Mouse (Mus musculus): ENCODE data around the gene Gm2832. TPM values are rescaled to one million over a fixed set of nuclear protein-coding genes. Genes with fewer than 3 reads are reported as not detected.
A peak's percentile ranks its signal among the peaks of the same experiment; 100 is the strongest.
"Not testable (repeated sequence)": the region's sequence is repeated elsewhere in the genome, so short reads cannot be mapped to it uniquely, and the experiment has no call there.

Gene Gm2832
- not detected for total RNA-seq (2021)

- not testable (repeated sequence) for DNase-seq
These were observed at the start of gene Gm2832 for GRCm38 (mm10) chr14:41278505-41278904. Gm2832 (plus strand) TSS chr14:41278805.

- DNase-seq, result peak; percentile 70
These were observed 15.3 kb upstream of the Gm2832 start for GRCm38 (mm10) chr14:41263296-41263695.

- DNase-seq, result peak; percentile 12
These were observed 14.5 kb upstream of the Gm2832 start for GRCm38 (mm10) chr14:41263853-41264755.

- DNase-seq, result peak; percentile 51
These were observed 13.6 kb upstream of the Gm2832 start for GRCm38 (mm10) chr14:41264756-41265566.

GRCm38 (mm10) chr14:41285965-41286364, 7.4 kb downstream of the Gm2832 start:
- DNase-seq, result not testable (repeated sequence)

Other genes with a start within 250 kb of the Gm2832 start
- not detected for gene Dydc2, start 209.6 kb upstream of the Gm2832 start, total RNA-seq (2021)
- not detected for gene Dydc1, start 205.9 kb upstream of the Gm2832 start, total RNA-seq (2021)
- under 1 TPM in 1 of 2 experiments, not detected in 1; 0.19 TPM for gene Mat1a, start 173.8 kb upstream of the Gm2832 start, total RNA-seq (2021)
- gene Sftpa1, start 147.0 kb upstream of the Gm2832 start, total RNA-seq (2021), result not detected
- gene Mbl1, start 127.3 kb upstream of the Gm2832 start, total RNA-seq (2021), result not detected
- not detected for gene Sftpd, start 93.7 kb upstream of the Gm2832 start, total RNA-seq (2021)
- not detected for gene Gm5798, start 69.8 kb downstream of the Gm2832 start, total RNA-seq (2021)
- not detected for gene Gm7945, start 107.6 kb downstream of the Gm2832 start, total RNA-seq (2021)
- gene Gm6482, start 129.5 kb downstream of the Gm2832 start, total RNA-seq (2021), result not detected
- not detected for gene Gm7954, start 174.7 kb downstream of the Gm2832 start, total RNA-seq (2021)
- gene Gm3486, start 210.7 kb downstream of the Gm2832 start, total RNA-seq (2021), result not detected